Mouse (Mus musculus): ENCODE measurements around the gene Smad9. TPM values are rescaled to one million over a fixed set of nuclear protein-coding genes. Genes with fewer than 3 reads are reported as not detected.
A peak's percentile ranks its signal among the peaks of the same experiment; 100 is the strongest.

Gene Smad9
- total RNA-seq, 1 experiment from 2014 or later, result not detected

DNA sequence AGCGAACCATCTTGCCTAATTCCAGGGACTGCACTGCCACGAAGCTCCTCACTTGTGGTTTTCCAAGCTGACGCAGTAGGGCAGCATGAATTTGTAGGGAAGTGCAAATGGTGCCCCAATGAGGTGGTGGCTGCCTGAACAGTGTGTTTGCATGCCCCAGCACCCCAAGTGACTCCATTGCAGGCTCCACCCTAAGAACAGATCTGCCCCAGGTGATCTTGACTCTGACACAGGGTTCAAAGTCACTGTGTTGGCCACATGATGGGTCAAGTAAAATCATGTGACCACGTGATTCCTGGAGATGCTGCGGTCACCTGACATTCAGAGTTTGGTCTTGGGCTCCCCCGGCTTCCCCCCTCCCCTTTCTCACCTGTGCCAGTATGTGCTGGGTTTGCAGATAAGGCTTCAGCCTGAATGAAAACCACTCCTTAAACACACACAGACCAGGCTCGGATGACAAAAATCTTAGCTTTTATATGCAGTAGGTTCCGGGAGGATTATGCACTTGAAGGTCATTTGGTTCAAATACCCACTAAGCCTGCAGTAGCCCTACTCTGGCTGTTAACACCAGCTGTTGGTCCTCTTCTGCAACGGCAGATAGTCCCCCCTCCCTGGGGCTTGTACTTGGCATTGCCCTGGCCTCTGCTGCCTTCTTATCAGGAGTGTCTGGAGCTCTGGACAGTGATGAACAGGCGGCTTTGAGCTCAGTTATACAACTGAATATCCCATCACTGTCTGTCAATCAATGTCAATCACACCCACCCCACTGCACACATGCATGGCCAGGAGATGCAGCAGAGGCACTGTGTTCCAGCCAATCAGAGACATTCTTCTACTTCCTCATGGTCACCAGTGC is 36.7 kb downstream of the Smad9 start:
- no peak for ATAC-seq (replicated peaks in 1 of 2; ENCODE audit: insufficient read depth in 1 of 2, low FRiP score in 2 of 2, low TSS enrichment in 1 of 2, low read depth in 1 of 2, poor library complexity in 2 of 2, severe bottlenecking in 2 of 2)

DNA sequence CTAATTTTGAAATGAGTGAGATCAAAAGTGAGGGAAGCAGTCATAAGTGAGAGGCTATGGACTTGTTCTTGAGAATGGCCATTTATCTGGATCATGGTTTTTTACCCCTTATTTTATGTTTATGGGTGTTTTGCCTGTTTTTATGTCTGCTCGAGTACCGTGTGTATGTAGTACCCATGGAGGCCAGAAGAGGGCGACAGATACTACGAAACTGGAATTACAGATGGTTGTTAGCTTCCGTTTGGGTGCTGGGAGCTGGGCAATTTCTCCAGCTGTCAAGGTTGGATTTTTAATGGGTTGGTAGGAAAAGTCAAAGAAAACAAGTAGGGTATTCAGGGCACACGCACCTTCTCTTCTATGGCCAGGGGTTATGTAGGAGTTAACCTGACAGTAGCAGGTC is 38.4 kb downstream of the Smad9 start:
- ATAC-seq (replicated peaks in 1 of 2; ENCODE audit: insufficient read depth in 1 of 2, low FRiP score in 2 of 2, low TSS enrichment in 1 of 2, low read depth in 1 of 2, poor library complexity in 2 of 2, severe bottlenecking in 2 of 2), result no peak

- ATAC-seq (replicated peaks in 1 of 2; ENCODE audit: insufficient read depth in 1 of 2, low FRiP score in 2 of 2, low TSS enrichment in 1 of 2, low read depth in 1 of 2, poor library complexity in 2 of 2, severe bottlenecking in 2 of 2), result no peak
These were observed 40.0 kb downstream of the Smad9 start for GRCm38 (mm10) chr3:54795379-54795778.

- ATAC-seq (replicated peaks in 1 of 2; ENCODE audit: insufficient read depth in 1 of 2, low FRiP score in 2 of 2, low TSS enrichment in 1 of 2, low read depth in 1 of 2, poor library complexity in 2 of 2, severe bottlenecking in 2 of 2), result no peak
These were observed 40.4 kb downstream of the Smad9 start for GRCm38 (mm10) chr3:54795806-54796205.

DNA sequence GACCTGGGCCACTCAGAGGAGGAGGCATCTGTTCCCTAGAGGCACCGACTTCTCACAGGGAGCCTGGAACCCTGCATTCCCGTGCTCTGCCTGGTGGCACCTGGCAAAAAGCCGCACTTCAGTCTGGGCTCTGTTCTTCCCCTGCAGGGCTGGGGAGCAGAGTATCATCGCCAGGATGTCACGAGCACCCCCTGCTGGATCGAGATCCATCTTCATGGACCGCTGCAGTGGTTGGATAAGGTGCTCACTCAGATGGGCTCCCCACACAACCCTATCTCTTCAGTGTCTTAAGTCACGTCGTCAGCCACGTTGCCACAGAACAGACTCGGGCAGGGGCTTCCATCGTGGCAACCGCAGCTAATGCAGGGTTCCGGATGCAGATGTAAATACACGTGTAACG is 41.8 kb downstream of the Smad9 start:
- ATAC-seq (replicated peaks in 1 of 2; ENCODE audit: insufficient read depth in 1 of 2, low FRiP score in 2 of 2, low TSS enrichment in 1 of 2, low read depth in 1 of 2, poor library complexity in 2 of 2, severe bottlenecking in 2 of 2), result peak; percentile 88

DNA sequence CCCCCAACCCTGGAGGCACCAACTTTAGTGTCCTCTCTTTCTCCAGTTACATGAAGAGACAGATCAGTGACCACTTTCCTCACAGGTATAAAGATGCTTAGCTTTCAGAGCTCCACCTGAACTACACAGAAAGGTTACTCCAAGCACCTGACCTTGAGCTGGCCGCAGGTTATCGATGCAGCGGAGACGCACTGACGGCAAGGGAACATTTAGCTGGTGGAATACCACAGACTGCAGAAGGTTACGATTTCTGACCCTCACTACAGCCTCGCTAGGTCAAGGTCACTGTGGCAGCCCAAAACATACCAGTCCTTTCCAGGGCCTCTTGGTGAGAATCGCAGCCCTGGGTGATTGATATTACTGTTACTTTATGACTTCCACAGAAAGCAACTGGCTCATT is 48.3 kb downstream of the Smad9 start:
- ATAC-seq (replicated peaks in 1 of 2; ENCODE audit: insufficient read depth in 1 of 2, low FRiP score in 2 of 2, low TSS enrichment in 1 of 2, low read depth in 1 of 2, poor library complexity in 2 of 2, severe bottlenecking in 2 of 2), result no peak

- 0 out of 4 replicates have a peak, but pooled peaks of 1 of the 2 experiments have one; percentile 7 for ATAC-seq (replicated peaks in 1 of 2; ENCODE audit: insufficient read depth in 1 of 2, low FRiP score in 2 of 2, low TSS enrichment in 1 of 2, low read depth in 1 of 2, poor library complexity in 2 of 2, severe bottlenecking in 2 of 2)
These were observed 51.8 kb downstream of the Smad9 start for GRCm38 (mm10) chr3:54807061-54807661.

GRCm38 (mm10) chr3:54807666-54808217 is 52.4 kb downstream of the Smad9 start, which contains the start of gene Rfxap:
Gene Rfxap (minus strand): TSS chr3:54807791.
- peak; percentile 84 to 85 for ATAC-seq (replicated peaks in 1 of 2; ENCODE audit: insufficient read depth in 1 of 2, low FRiP score in 2 of 2, low TSS enrichment in 1 of 2, low read depth in 1 of 2, poor library complexity in 2 of 2, severe bottlenecking in 2 of 2)

DNA sequence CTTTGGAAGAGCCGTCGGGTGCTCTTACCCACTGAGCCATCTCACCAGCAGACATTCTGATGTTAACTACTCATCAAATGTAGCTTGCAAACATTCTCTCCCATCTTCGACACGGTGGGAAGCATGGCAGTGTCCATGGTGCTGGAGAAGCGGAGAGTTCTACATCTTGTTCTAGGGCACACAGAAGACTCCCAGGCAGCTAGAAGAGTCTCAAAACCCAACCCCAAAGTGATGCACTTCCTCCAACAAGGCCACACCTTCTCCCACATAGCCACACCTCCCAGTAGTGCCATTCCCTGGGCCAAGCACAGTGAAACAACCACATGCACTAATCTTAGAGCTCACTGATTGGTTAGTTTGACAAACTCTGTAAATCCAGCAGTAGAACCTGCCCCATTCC is 53.7 kb downstream of the Smad9 start:
- peak in 1 of 2 experiments; percentile 32; a peak in 1 of 4 replicates for ATAC-seq (replicated peaks in 1 of 2; ENCODE audit: insufficient read depth in 1 of 2, low FRiP score in 2 of 2, low TSS enrichment in 1 of 2, low read depth in 1 of 2, poor library complexity in 2 of 2, severe bottlenecking in 2 of 2)

GRCm38 (mm10) chr3:54811616-54812015 is 56.2 kb downstream of the Smad9 start:
- no peak for ATAC-seq (replicated peaks in 1 of 2; ENCODE audit: insufficient read depth in 1 of 2, low FRiP score in 2 of 2, low TSS enrichment in 1 of 2, low read depth in 1 of 2, poor library complexity in 2 of 2, severe bottlenecking in 2 of 2)

DNA sequence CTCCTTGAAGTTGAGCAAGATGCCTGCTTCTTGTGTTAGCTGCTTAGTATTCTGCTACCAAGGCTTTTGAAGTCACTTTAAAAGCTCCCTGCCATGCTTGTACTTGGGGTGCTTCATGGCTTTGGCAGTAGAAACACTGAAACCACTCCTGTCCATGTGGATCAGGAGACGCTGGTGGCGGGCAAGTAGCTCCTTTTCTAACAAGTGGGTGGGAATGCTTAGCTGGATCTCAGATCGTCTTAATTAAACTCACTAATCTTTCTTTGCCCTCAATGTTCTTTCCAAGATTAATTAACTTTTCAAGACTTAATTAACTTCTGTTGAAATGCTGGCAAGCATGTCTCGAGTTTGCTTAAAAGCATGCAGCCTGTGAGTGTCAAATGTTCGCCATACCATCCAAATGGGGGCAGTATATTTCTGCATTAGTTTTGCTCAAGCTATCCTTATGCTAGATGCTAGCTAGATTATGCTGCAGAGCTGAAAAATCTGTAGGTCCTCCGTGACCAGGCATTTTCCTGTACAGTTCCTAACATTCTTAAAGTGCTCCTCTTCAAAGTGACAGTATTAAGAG is 58.1 kb downstream of the Smad9 start:
- no peak for ATAC-seq (replicated peaks in 1 of 2; ENCODE audit: insufficient read depth in 1 of 2, low FRiP score in 2 of 2, low TSS enrichment in 1 of 2, low read depth in 1 of 2, poor library complexity in 2 of 2, severe bottlenecking in 2 of 2)

- peak; percentile 39 to 46; a peak in 2 of 4 replicates for ATAC-seq (replicated peaks in 1 of 2; ENCODE audit: insufficient read depth in 1 of 2, low FRiP score in 2 of 2, low TSS enrichment in 1 of 2, low read depth in 1 of 2, poor library complexity in 2 of 2, severe bottlenecking in 2 of 2)
These were observed 59.2 kb downstream of the Smad9 start for GRCm38 (mm10) chr3:54814622-54815021.

- peak; percentile 44 to 68; a peak in 1 of 4 replicates for ATAC-seq (replicated peaks in 1 of 2; ENCODE audit: insufficient read depth in 1 of 2, low FRiP score in 2 of 2, low TSS enrichment in 1 of 2, low read depth in 1 of 2, poor library complexity in 2 of 2, severe bottlenecking in 2 of 2)
These were observed 59.9 kb downstream of the Smad9 start for GRCm38 (mm10) chr3:54815292-54815691.

DNA sequence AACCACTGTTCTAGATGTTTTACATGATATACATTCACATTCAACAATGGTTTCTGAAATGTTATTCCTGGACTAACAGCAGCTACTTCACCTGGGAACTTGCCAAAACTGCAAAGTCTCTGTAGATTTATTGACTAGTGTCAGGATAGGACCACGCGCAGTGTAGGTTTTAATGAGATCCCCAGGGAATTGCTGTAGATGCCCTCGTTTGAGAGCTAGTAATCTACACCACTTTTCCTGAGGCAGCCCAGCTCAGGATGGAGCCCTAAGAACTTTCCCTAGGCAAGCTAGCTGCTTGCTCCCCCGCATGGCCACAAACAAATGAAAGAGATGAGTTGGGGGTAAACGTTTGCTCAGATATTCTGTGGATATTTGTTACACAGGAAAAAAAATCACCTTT is 67.1 kb downstream of the Smad9 start:
- no peak for ATAC-seq (replicated peaks in 1 of 2; ENCODE audit: insufficient read depth in 1 of 2, low FRiP score in 2 of 2, low TSS enrichment in 1 of 2, low read depth in 1 of 2, poor library complexity in 2 of 2, severe bottlenecking in 2 of 2)

DNA sequence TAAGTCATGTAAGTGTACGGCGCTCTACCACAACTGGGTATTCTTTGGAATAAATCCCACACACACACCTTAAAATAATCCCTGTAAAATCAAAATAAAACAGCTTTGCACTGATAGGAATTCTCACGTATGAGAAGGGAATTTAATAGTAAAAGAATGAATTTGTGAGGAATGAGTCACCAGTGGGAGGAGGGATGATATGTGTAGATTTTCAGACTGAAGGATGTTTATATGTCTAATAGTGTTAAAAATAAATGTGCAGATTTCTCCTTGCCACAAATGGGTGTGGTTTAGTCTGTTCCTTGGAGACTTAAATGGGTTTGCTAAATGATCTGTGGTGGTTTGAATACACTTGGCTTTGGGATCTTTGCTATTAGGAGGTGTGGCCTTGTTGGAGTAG is 77.1 kb downstream of the Smad9 start:
- no peak for ATAC-seq (replicated peaks in 1 of 2; ENCODE audit: insufficient read depth in 1 of 2, low FRiP score in 2 of 2, low TSS enrichment in 1 of 2, low read depth in 1 of 2, poor library complexity in 2 of 2, severe bottlenecking in 2 of 2)

DNA sequence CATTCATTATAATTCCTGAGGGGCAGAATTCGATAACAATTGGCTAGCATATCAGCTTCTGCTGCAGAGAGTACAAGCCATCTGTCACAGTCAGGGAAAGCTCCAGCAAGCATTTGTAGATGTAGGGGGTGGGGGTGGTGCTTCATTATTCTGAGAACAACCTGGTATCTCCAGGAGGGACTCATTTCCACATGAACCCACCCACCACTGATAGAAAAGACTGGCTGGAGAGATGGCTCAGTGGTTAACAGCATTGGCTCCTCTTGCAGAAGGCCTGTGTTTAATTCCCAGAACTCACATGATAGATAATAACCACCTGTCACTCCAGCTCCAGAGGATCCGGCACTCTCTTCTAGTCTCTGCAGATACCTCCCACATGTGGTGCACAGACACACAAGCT is 80.0 kb downstream of the Smad9 start:
- ATAC-seq (replicated peaks in 1 of 2; ENCODE audit: insufficient read depth in 1 of 2, low FRiP score in 2 of 2, low TSS enrichment in 1 of 2, low read depth in 1 of 2, poor library complexity in 2 of 2, severe bottlenecking in 2 of 2), result no peak

All from hematopoietic stem cell, adult 5-6 weeks (primary cell).